Mouse (Mus musculus) heart, embryonic 13.5 days (tissue): ENCODE results near the gene Akap13. TPM values are rescaled to one million over a fixed set of nuclear protein-coding genes. Genes with fewer than 3 reads are reported as not detected.

Experiments used
- ATAC-seq: fragments of 200-750 bp; cut with Nextera tagmentation; 2 replicates; pipeline ENCODE4 v1.8.0; 2017; ENCODE audit warnings: moderate TSS enrichment; ENCODE audit not compliant: insufficient number of reproducible peaks, low FRiP score, low TSS enrichment; ENCODE audit errors: extremely low read depth
- H3K27ac ChIP-seq: fragments of 300-500 bp; sonication (generic); replicated peaks from 2 replicates; pipeline ENCODE4 v1.5.1; 2015; ENCODE audit warnings: moderate library complexity, mild to moderate bottlenecking, inconsistent platforms
- H3K27me3 ChIP-seq: fragments of 300-500 bp; sonication (generic); replicated peaks from 2 replicates; pipeline ENCODE4 v1.6.1; 2015; ENCODE audit warnings: mild to moderate bottlenecking, inconsistent platforms
- H3K36me3 ChIP-seq: fragments of 300-500 bp; sonication (generic); 2 replicates; pipeline ENCODE4 v1.6.1; 2015; ENCODE audit warnings: mild to moderate bottlenecking, inconsistent platforms
- H3K4me1 ChIP-seq: fragments of 300-500 bp; sonication (generic); 2 replicates; pipeline ENCODE4 v1.6.1; 2015; ENCODE audit warnings: inconsistent platforms
- H3K4me2 ChIP-seq: fragments of 300-500 bp; sonication (generic); 2 replicates; pipeline ENCODE4 v1.6.1; 2015; ENCODE audit warnings: inconsistent platforms, mild to moderate bottlenecking, moderate library complexity
- H3K4me3 ChIP-seq: fragments of 300-500 bp; sonication (generic); 2 replicates; pipeline ENCODE4 v1.5.1; 2015; ENCODE audit warnings: moderate library complexity, mild to moderate bottlenecking, inconsistent platforms
- H3K9ac ChIP-seq: fragments of 300-500 bp; sonication (generic); 2 replicates; pipeline ENCODE4 v1.6.1; 2015; ENCODE audit warnings: inconsistent platforms, mild to moderate bottlenecking, moderate library complexity
- H3K9me3 ChIP-seq: fragments of 300-500 bp; sonication (generic); 2 replicates; pipeline ENCODE4 v1.6.1; 2016; ENCODE audit warnings: inconsistent platforms
- WGBS: fragments of 180-500 bp; shearing (Covaris S2); methylation state at CpG from one replicate; pipeline ENCODE4 v1.1.7; 2015; ENCODE audit warnings: mixed read lengths; 5-methylcytosine and 5-hydroxymethylcytosine counted together
- polyA plus RNA-seq: library from polyadenylated mRNA; unstranded; fragments of >200 nt; fragmentation: Nextera tagmentation; extraction: Ambion mirVana; gene quantifications from 2 replicates; pipeline ENCODE4 v1.2.1, GENCODE M21; 2015

The Akap13 gene
- polyA plus RNA-seq, 1 experiment from 2014 or later, result 41.8 TPM

GRCm38 (mm10) chr7:75427322-75427721 lies 28.0 kb upstream of the Akap13 start:
- no peak for ATAC-seq
- Histone ChIP-seq H3K4me1 (peaks cover 50% of the 10 kb centered on the region), H3K36me3 (no peaks in the 10 kb centered on the region), H3K9ac (no peak overlapping the region), H3K27me3 (no peaks in the 10 kb centered on the region), H3K27ac (peak overlapping the region; percentile 34; the same call in 1 of the 2 replicates), H3K9me3 (no peaks in the 10 kb centered on the region), H3K4me3 (no peak overlapping the region), H3K4me2 (no peak overlapping the region)
- 50% methylated on average over 4 of the region's 4 CpGs for WGBS

GRCm38 (mm10) chr7:75428913-75429312 lies 26.4 kb upstream of the Akap13 start:
- Histone ChIP-seq H3K9me3 (no peaks in the 10 kb centered on the region), H3K36me3 (no peaks in the 10 kb centered on the region), H3K4me1 (peaks cover 56% of the 10 kb centered on the region), H3K4me3 (no peak overlapping the region), H3K27me3 (no peaks in the 10 kb centered on the region), H3K4me2 (no peak overlapping the region), H3K27ac (peak overlapping the region; percentile 80; the same call in 1 of the 2 replicates), H3K9ac (no peak overlapping the region)
- ATAC-seq, result no peak
- 57% methylated on average over 4 of the region's 4 CpGs for WGBS

GRCm38 (mm10) chr7:75430550-75430949 lies 24.8 kb upstream of the Akap13 start:
- Histone ChIP-seq H3K9me3 (no peaks in the 10 kb centered on the region), H3K4me2 (peak overlapping the region; percentile 27), H3K4me1 (peaks cover 52% of the 10 kb centered on the region), H3K36me3 (no peaks in the 10 kb centered on the region), H3K27ac (peak overlapping the region; percentile 80), H3K27me3 (no peaks in the 10 kb centered on the region), H3K4me3 (no peak overlapping the region), H3K9ac (no peak overlapping the region)
- WGBS, result 22% methylated on average over 2 of the region's 2 CpGs
- no peak; the same call in 1 of the 2 replicates for ATAC-seq

GRCm38 (mm10) chr7:75431043-75431442 lies 24.3 kb upstream of the Akap13 start:
- no peak for ATAC-seq
- Histone ChIP-seq H3K4me3 (no peak overlapping the region), H3K27me3 (no peaks in the 10 kb centered on the region), H3K4me1 (peaks cover 52% of the 10 kb centered on the region), H3K36me3 (no peaks in the 10 kb centered on the region), H3K4me2 (peak overlapping the region; percentile 27), H3K9ac (0 out of 2 replicates have a peak overlapping the region, but pooled peaks have one; percentile 30), H3K9me3 (no peaks in the 10 kb centered on the region), H3K27ac (peak overlapping the region; percentile 80)
- 13% methylated on average over 7 of the region's 7 CpGs for WGBS

DNA sequence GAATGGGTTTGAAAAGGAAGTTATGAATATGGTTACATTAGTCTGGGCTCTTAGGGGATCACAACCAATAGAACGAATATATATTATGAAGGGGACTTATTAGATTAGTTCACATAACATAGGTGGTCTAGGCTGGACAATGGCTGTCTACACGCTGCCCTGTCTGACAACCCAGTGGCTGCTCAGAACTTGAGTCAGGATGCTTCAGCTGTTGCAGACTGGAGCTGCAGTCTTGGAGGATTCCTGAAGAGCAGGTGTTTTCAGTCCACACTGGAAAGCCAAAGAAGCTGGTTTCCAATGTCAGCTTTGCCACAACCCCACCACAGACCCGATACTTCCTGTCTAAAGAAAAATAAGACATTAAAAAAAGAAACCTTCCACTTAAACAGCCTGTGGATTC lies 23.3 kb upstream of the Akap13 start:
- Histone ChIP-seq H3K27ac (peak overlapping the region; percentile 80; the same call in 1 of the 2 replicates), H3K4me2 (no peak overlapping the region), H3K4me1 (peaks cover 52% of the 10 kb centered on the region), H3K27me3 (no peaks in the 10 kb centered on the region), H3K9me3 (no peaks in the 10 kb centered on the region), H3K4me3 (no peak overlapping the region), H3K9ac (no peak overlapping the region), H3K36me3 (no peaks in the 10 kb centered on the region)
- no peak for ATAC-seq
- 58% methylated on average over 3 of the region's 3 CpGs for WGBS

DNA sequence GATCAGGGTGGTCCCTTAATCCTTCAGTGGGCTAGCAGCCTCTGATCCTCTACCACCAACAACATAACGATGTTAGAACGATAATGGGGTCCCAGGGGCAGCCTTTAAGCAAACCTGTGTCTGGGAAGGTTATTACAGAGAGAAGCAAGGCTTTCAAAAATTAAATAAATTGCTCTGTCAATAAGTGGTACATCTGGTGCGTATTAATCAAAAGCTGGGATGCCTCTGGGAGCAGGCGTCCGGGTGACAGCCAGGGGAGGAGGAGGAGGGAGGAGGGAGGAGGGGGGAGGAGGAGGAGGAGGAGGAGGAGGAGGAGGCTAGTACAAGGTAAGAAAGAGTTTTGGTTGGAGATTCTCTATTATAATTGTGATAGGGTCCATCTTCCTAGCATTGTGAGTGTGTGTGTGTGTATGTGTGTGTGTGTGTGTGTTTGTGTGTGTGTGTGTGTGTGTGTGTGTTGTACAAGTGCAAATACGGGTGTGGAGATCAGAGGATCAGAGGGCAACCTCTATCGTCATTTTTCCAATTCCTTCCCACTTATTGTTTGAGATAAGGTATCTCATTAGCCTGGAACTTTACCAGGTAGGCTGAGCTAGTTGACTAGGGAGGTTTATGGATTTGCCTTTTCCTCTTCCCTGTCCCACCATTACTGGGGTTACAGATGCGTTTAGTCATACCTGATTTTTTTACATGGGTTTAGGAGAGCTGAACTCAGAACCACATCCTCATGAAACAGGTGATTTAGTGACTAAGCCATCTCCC lies 18.7 kb upstream of the Akap13 start:
- no peak for ATAC-seq
- WGBS, result 39% methylated on average over 7 of the region's 8 CpGs

GRCm38 (mm10) chr7:75439570-75439969 lies 15.8 kb upstream of the Akap13 start:
- Histone ChIP-seq H3K9ac (no peak overlapping the region), H3K4me1 (no peaks in the 10 kb centered on the region), H3K9me3 (no peaks in the 10 kb centered on the region), H3K27ac (no peak overlapping the region), H3K27me3 (no peaks in the 10 kb centered on the region), H3K4me3 (no peak overlapping the region), H3K36me3 (no peaks in the 10 kb centered on the region), H3K4me2 (no peak overlapping the region)
- 91% methylated on average over 3 of the region's 4 CpGs for WGBS
- no peak for ATAC-seq

More for the DNA sequence above, 18.7 kb upstream of the Akap13 start:
- no peaks in the 10 kb centered on the region for H3K27me3 ChIP-seq
- no peak overlapping the region for H3K4me2 ChIP-seq
- H3K36me3 ChIP-seq, result no peaks in the 10 kb centered on the region
- no peaks in the 10 kb centered on the region for H3K9me3 ChIP-seq
- H3K4me1 ChIP-seq, result peaks cover 17% of the 10 kb centered on the region
- H3K27ac ChIP-seq, result no peak overlapping the region
- H3K9ac ChIP-seq, result no peak overlapping the region
- no peak overlapping the region for H3K4me3 ChIP-seq

DNA sequence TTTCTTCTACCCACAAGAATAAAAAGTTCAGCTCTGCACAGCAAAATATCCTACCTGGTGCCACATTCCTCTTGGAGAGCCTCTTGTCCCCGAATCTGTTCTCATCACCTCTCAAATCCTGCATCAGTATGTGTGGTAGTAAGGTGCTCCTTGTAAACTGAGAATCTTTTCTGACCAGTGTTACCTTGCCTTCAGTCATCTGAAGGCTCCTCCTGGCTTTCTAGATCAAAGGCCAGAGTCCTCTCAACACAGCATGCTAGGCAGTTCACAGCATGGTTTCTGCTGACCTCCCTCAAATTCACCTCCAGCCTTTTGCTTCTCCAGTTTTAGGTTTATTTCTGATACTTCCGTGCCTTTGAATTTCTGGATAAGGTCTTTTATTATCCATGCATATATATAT lies 15.1 kb upstream of the Akap13 start:
- Histone ChIP-seq H3K27me3 (no peaks in the 10 kb centered on the region), H3K27ac (no peak overlapping the region), H3K4me1 (no peaks in the 10 kb centered on the region), H3K4me2 (no peak overlapping the region), H3K9ac (no peak overlapping the region), H3K9me3 (no peaks in the 10 kb centered on the region), H3K36me3 (no peaks in the 10 kb centered on the region), H3K4me3 (no peak overlapping the region)
- 73% methylated on average over 2 of the region's 2 CpGs for WGBS
- ATAC-seq, result no peak

DNA sequence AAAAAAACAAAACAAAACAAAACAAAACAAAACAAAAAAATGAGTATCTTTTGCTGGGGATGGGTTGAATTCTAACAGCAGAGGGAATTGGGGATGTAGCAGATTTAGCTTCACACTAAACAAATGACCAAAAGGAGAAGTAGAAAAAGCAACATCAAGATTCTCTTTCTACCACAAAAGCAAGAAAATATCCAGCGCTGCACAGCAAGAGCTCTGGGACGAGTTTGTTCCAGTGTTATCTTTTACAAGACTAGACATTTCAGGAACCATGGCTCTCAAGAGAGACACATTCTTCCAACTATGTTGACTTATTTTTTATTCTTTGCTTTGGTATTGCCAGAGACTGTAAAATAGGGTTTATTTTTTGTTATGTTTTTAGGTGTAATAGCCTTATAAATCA lies 13.4 kb upstream of the Akap13 start:
- Histone ChIP-seq H3K27ac (no peak overlapping the region), H3K9me3 (no peaks in the 10 kb centered on the region), H3K9ac (no peak overlapping the region), H3K27me3 (no peaks in the 10 kb centered on the region), H3K4me2 (no peak overlapping the region), H3K4me1 (no peaks in the 10 kb centered on the region), H3K4me3 (no peak overlapping the region), H3K36me3 (no peaks in the 10 kb centered on the region)
- WGBS, result 47% methylated on average over 2 of the region's 2 CpGs
- ATAC-seq, result no peak

DNA sequence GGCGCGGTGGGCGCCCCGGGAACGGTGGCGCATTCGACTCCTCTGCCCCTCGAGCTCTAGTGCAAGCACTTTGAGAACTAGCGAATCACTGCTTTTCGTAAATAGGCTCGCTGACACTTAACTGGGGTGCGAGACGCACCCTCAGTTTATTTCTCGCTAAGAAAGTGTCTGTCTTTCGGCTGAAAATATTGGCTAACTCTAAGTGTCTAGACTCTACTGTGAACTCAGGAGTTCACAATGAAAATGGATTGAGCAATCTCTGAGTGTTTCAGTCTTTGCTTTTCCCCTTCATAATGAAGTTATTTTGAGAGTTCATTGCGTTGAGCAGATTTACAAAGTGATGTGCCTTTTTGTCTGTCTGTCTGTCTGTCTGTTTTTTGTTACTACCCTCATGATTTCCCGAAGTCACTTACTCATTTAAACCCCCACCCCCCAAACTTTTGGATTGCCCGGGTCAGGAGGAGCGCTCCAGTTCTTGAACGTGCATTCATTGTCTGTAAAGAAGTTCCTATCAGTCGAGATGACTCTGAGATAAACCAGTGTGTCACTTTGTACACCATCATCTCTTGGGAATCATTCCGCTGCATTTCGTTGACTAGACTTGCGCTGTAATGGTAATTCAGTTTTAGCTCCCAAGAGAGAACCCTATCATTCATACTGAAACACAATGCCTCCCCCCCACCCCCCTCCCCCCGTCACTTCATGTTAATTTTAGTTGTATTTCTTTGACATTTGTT lies 986 bp downstream of the Akap13 start:
- 0 out of 2 replicates have a peak, but pooled peaks cover 3% of the 10 kb centered on the region for H3K9me3 ChIP-seq
- peak overlapping the region; percentile 99 for H3K9ac ChIP-seq
- H3K4me2 ChIP-seq, result peak overlapping the region; percentile 86
- peak overlapping the region; percentile 99 for H3K27ac ChIP-seq
- peak overlapping the region; percentile 98 for H3K4me3 ChIP-seq
- H3K27me3 ChIP-seq, result no peaks in the 10 kb centered on the region
- ATAC-seq, result no peak
- no peaks in the 10 kb centered on the region for H3K36me3 ChIP-seq
- 3% methylated on average over 25 of the region's 25 CpGs for WGBS
- H3K4me1 ChIP-seq, result peaks cover 46% of the 10 kb centered on the region

DNA sequence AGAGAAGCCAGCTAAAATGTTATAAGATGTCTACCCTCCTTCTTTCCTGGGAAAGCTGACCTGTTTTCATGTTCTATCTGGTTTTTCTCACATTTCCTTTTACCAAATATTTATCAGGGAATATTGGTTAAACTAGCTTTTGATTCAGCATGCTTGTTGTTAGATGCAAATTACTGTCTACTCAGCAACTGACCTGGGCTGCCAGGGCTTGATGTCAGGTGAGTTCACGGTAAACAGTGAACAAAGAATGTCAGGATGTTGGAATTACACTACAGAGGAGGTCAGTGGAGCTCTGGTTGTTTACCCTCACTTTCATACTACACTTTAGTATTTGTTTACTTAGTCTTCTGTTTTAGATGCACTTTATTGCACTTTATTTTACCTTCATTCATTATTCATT lies 5.0 kb downstream of the Akap13 start:
- no peak for ATAC-seq
- peaks cover 77% of the 10 kb centered on the region for H3K4me1 ChIP-seq
- peak overlapping the region; percentile 50 for H3K9ac ChIP-seq
- no peak overlapping the region for H3K27ac ChIP-seq
- H3K4me3 ChIP-seq, result no peak overlapping the region
- no peaks in the 10 kb centered on the region for H3K27me3 ChIP-seq
- no peaks in the 10 kb centered on the region for H3K9me3 ChIP-seq
- no peaks in the 10 kb centered on the region for H3K36me3 ChIP-seq
- 66% methylated on average over 1 of the region's 1 CpGs for WGBS
- H3K4me2 ChIP-seq, result peak overlapping the region; percentile 19; the same call in 1 of the 2 replicates
